Mouse (Mus musculus) CH12.LX (cell line): ENCODE data around the gene Cdh13. TPM values are rescaled to one million over a fixed set of nuclear protein-coding genes. Genes with fewer than 3 reads are reported as not detected.

Experiments
- DNase-seq: peaks from one replicate; pipeline ENCODE4 v3.0.0-alpha.2; 2013; ENCODE audit errors: extremely low read depth
- H3K27ac ChIP-seq: 2 replicates; pipeline ENCODE4 v1.5.1; 2012; ENCODE audit warnings: low read depth, mild to moderate bottlenecking, control low read depth, moderate library complexity; ENCODE audit not compliant: insufficient read depth
- H3K27me3 ChIP-seq: replicated peaks from 2 replicates; pipeline ENCODE3; 2012; ENCODE audit warnings: inconsistent platforms
- H3K36me3 ChIP-seq, 2 experiments: replicated peaks in 1 of 2; 2 replicates each; pipeline versions ENCODE3 to v1.6.1; 2012; ENCODE audit warnings: inconsistent platforms in 1 of 2, low read length in 1 of 2, mild to moderate bottlenecking in 1 of 2, mixed read lengths in 1 of 2, moderate library complexity in 1 of 2; ENCODE audit not compliant: control insufficient read depth in 1 of 2, insufficient read depth in 1 of 2
- H3K4me1 ChIP-seq, 2 experiments: 2 replicates each; pipeline ENCODE4 v1.6.1; 2012; ENCODE audit warnings: inconsistent platforms in 1 of 2, moderate library complexity in 1 of 2; ENCODE audit not compliant: insufficient read depth in 2 of 2, control insufficient read depth in 1 of 2
- H3K4me2 ChIP-seq: 2 replicates; pipeline ENCODE4 v1.6.1; 2012; ENCODE audit warnings: low read depth, mild to moderate bottlenecking, control low read depth; ENCODE audit not compliant: poor library complexity, insufficient read depth, severe bottlenecking
- H3K4me3 ChIP-seq, 3 experiments: fragments of 150-350 bp in 1 of 3; sonication (generic) in 1 of 3; replicated peaks in 1 of 3; 2 replicates each; pipeline versions ENCODE3 to v1.5.1; 2011 to 2012; ENCODE audit warnings: low read depth in 2 of 3, low read length in 2 of 3, mild to moderate bottlenecking in 2 of 3, moderate library complexity in 2 of 3, control low read depth in 1 of 3, improper control_type of control experiment in 1 of 3, inconsistent platforms in 1 of 3, mixed read lengths in 1 of 3; ENCODE audit not compliant: poor library complexity in 1 of 3
- H3K79me2 ChIP-seq: replicated peaks from 2 replicates; pipeline ENCODE4 v1.6.1; 2012; ENCODE audit warnings: mild to moderate bottlenecking, moderate library complexity; ENCODE audit not compliant: control insufficient read depth, poor library complexity, insufficient read depth, severe bottlenecking; ENCODE audit errors: extremely low read depth
- H3K9ac ChIP-seq: 2 replicates; pipeline ENCODE4 v1.6.1; 2012; ENCODE audit warnings: low read depth, mild to moderate bottlenecking, control low read depth, moderate library complexity; ENCODE audit not compliant: insufficient read depth
- H3K9me3 ChIP-seq: replicated peaks from 2 replicates; pipeline ENCODE3; 2012; ENCODE audit warnings: low read length, inconsistent platforms, mixed read lengths
- BHLHE40 ChIP-seq: IDR thresholded peaks from 2 replicates; pipeline ENCODE4 v1.6.1; 2011; ENCODE audit warnings: mild to moderate bottlenecking, low read depth, low read length, improper control_type of control experiment
- CHD2 ChIP-seq: IDR thresholded peaks from 2 replicates; pipeline ENCODE4 v1.6.1; 2011; ENCODE audit warnings: low read length, improper control_type of control experiment
- E2F4 ChIP-seq: IDR thresholded peaks from 2 replicates; pipeline ENCODE4 v1.6.1; 2011; ENCODE audit warnings: low read depth, low read length, improper control_type of control experiment; ENCODE audit not compliant: insufficient replicate concordance
- ETS1 ChIP-seq: conservative IDR thresholded peaks from 2 replicates; pipeline ENCODE4 v1.6.1; 2012; ENCODE audit warnings: low read depth, mild to moderate bottlenecking, inconsistent platforms, low read length, improper control_type of control experiment, moderate library complexity
- IRF4 ChIP-seq: IDR thresholded peaks from 2 replicates; pipeline ENCODE4 v1.6.1; 2014; ENCODE audit warnings: low read depth, mild to moderate bottlenecking, inconsistent platforms, low read length, improper control_type of control experiment
- MAX ChIP-seq: IDR thresholded peaks from 2 replicates; pipeline ENCODE4 v1.6.1; 2011; ENCODE audit warnings: low read length, improper control_type of control experiment
- MAZ ChIP-seq: IDR thresholded peaks from 2 replicates; pipeline ENCODE4 v1.6.1; 2012; ENCODE audit warnings: low read depth, mild to moderate bottlenecking, inconsistent platforms, low read length, improper control_type of control experiment, moderate library complexity
- MEF2A ChIP-seq: IDR thresholded peaks from 2 replicates; pipeline ENCODE4 v1.6.1; 2014; ENCODE audit warnings: low read depth, mild to moderate bottlenecking, inconsistent platforms, low read length, improper control_type of control experiment, borderline replicate concordance
- NELFE ChIP-seq: IDR thresholded peaks from 2 replicates; pipeline ENCODE4 v1.6.1; 2011; ENCODE audit warnings: low read depth, low read length, improper control_type of control experiment
- PAX5 ChIP-seq: IDR thresholded peaks from 2 replicates; pipeline ENCODE4 v1.6.1; 2012; ENCODE audit warnings: low read length, inconsistent platforms, mixed read lengths
- RAD21 ChIP-seq: IDR thresholded peaks from 2 replicates; pipeline ENCODE4 v1.6.1; 2011; ENCODE audit warnings: low read depth, mild to moderate bottlenecking, low read length, improper control_type of control experiment, moderate library complexity
- RCOR1 ChIP-seq: conservative IDR thresholded peaks from 2 replicates; pipeline ENCODE4 v1.6.1; 2012; ENCODE audit warnings: low read depth, mild to moderate bottlenecking, inconsistent platforms, low read length, improper control_type of control experiment
- SMC3 ChIP-seq: IDR thresholded peaks from 2 replicates; pipeline ENCODE4 v1.6.1; 2011; ENCODE audit warnings: low read depth, low read length, improper control_type of control experiment
- TBP ChIP-seq: conservative IDR thresholded peaks from 2 replicates; pipeline ENCODE4 v1.6.1; 2011; ENCODE audit warnings: low read depth, low read length, improper control_type of control experiment
- TCF12 ChIP-seq: IDR thresholded peaks from 2 replicates; pipeline ENCODE4 v1.6.1; 2014; ENCODE audit warnings: low read depth, mild to moderate bottlenecking, inconsistent platforms, low read length, improper control_type of control experiment
- UBTF ChIP-seq: IDR thresholded peaks from 2 replicates; pipeline ENCODE4 v1.6.1; 2012; ENCODE audit warnings: low read depth, mild to moderate bottlenecking, inconsistent platforms, low read length, improper control_type of control experiment, moderate library complexity
- USF1 ChIP-seq: IDR thresholded peaks from 2 replicates; pipeline ENCODE4 v1.6.1; 2014; ENCODE audit warnings: low read depth, mild to moderate bottlenecking, inconsistent platforms, low read length, improper control_type of control experiment
- ZC3H11A ChIP-seq: IDR thresholded peaks from 2 replicates; pipeline ENCODE4 v1.6.1; 2012; ENCODE audit warnings: low read depth, mild to moderate bottlenecking, inconsistent platforms, low read length, improper control_type of control experiment
- dilution Hi-C: fragments of 300-500 bp; cut with MboI; formaldehyde crosslinking; loops from 2 replicates; pipeline ENCODE4 v1.14.3; 2020; ENCODE audit warnings: low sequenced_read_pairs; ENCODE audit not compliant: extremely low pct_unique_long_range_greater_than_20kb, extremely low pct_ligation_motif_present
- in situ Hi-C: fragments of 300-500 bp; cut with MboI; formaldehyde crosslinking; loops from 3 replicates; pipeline ENCODE4 v1.14.3; 2019; ENCODE audit warnings: low sequenced_read_pairs, low pct_ligation_motif_present, low pct_unique_long_range_greater_than_20kb, mixed read lengths
- polyA plus RNA-seq: library from polyadenylated mRNA; unstranded; fragments of >175 nt; gene quantifications from 2 replicates; pipeline ENCODE4 v1.2.1, GENCODE M21; 2012; ENCODE audit warnings: low read depth; ENCODE audit not compliant: insufficient read length
- total RNA-seq, 2 experiments: library from RNA; depleted of rRNA; stranded (reverse); fragments of 300-350 nt in 1 of 2; fragments of >200 nt in 1 of 2; gene quantifications; 2 replicates each; pipeline ENCODE4 v1.2.3; 2012 to 2014

The Cdh13 gene
- total and polyA plus RNA-seq, 3 experiments = not detected

DNA sequence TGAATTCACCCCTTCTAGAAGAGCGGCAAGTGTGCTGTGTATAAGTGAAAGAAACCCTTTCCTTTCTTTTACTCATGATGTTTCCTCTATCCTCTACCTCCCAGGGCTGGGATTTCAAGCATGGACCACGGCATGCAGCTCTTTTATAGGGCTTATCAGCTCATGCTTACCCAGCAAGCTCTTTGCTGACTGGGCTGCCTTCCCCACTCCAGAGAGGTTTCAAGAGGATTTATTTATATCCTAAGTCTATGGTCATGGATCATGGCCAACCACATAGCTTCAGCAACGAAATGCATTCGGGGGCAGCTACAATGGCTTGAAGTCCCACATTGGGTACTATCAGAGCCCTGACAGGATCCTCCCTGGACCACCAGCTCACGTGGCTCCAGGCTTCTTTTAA, 304.4 kb downstream of the Cdh13 start:
- Histone ChIP-seq H3K4me3 (no peak overlapping the region), H3K27ac (no peak overlapping the region), H3K36me3 (no peaks in the 10 kb centered on the region), H3K9ac (no peak overlapping the region), H3K27me3 (no peaks in the 10 kb centered on the region), H3K4me1 (no peaks in the 10 kb centered on the region), H3K9me3 (peaks cover 76% of the 10 kb centered on the region), H3K79me2 (no peaks in the 10 kb centered on the region), H3K4me2 (no peak overlapping the region)
- TF ChIP-seq MEF2A = no peak
- DNase-seq = no peak
- dilution Hi-C loops = no loop called here
- in situ Hi-C loops = no loop called here

DNA sequence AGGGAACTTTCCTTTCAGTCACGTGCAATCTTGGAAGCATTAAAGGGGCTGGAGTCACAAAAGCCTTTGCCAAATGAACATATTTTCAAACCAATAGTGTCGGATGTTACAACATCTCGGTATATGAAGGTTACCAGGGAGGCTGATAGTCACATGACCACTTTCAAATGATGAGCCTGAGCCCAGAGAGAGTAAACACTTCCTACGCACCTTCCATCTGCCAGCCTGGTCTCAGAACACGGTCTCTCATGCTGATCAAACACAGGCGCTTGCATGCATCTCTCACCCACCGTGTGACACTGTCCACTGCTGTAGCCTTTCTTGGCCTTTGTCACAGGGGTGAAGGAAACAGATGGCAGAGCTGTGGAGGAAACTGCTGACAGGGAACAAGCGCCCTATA, 313.3 kb downstream of the Cdh13 start:
- Histone ChIP-seq H3K79me2 (no peaks in the 10 kb centered on the region), H3K9ac (no peak overlapping the region), H3K4me1 (no peaks in the 10 kb centered on the region), H3K9me3 (peaks cover 82% of the 10 kb centered on the region), H3K36me3 (no peaks in the 10 kb centered on the region), H3K4me2 (no peak overlapping the region), H3K4me3 (no peak overlapping the region), H3K27ac (no peak overlapping the region), H3K27me3 (no peaks in the 10 kb centered on the region)
- no peak for DNase-seq
- no peak for TF ChIP-seq TBP
- TF ChIP-seq UBTF = no peak
- TF ChIP-seq CHD2 = no peak
- no peak for TF ChIP-seq ZC3H11A
- no peak for TF ChIP-seq ETS1
- no peak for TF ChIP-seq RAD21
- no peak for TF ChIP-seq PAX5
- no peak for TF ChIP-seq E2F4
- TF ChIP-seq NELFE = no peak
- no peak for TF ChIP-seq MAX
- TF ChIP-seq MAZ = no peak
- no peak for TF ChIP-seq IRF4
- no peak for TF ChIP-seq TCF12
- TF ChIP-seq RCOR1 = no peak
- TF ChIP-seq USF1 = no peak
- TF ChIP-seq BHLHE40 = no peak
- no peak for TF ChIP-seq SMC3
- in situ Hi-C loops = no loop called here
- dilution Hi-C loops = no loop called here
